12 mouse cellular contexts compared by ENCODE assay signal in the genomic region with DNA sequence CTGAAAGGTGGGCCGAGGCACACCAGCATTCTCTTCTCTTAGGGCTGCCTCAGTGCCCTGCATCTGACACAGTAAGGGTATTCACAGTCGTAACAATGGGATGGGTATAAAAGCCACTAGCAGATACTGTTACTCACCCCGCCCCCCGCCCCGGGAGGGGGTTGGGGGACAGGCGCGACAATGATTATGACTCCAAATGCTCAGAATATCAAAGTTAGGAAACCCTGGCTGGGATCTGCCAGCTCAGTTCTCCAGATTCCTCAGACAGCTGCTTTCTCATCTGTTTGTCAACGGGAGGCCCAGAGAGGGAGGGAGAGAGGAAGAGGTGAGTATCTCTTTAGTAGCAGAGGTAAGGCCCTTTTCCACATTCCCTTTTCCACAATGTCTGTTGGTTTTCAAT. TPM values are rescaled to one million over a fixed set of nuclear protein-coding genes. Genes with fewer than 3 reads are reported as not detected.
DNase-seq lines count a peak whose midpoint lies in the region; ATAC-seq and TF ChIP-seq lines count a peak whose summit lies in the region.
"Had no signal": no experiment of that assay in that cellular context is flagged by ENCODE, and none has a peak within 500 bp of the region (broad histone marks: within the 10 kb centered on the region; RNA-seq: fewer than 3 reads in every experiment).

No protein-coding gene starts in this region.

- no peak for ATAC-seq in heart, embryonic 15.5 days (replicated peaks; ENCODE audit: insufficient number of reproducible peaks, insufficient read depth, low FRiP score, low read depth)
- ATAC-seq in activated CD4-positive, CD25-positive, alpha-beta regulatory T cell, adult 4 months = no peak
- ATAC-seq in forebrain, embryonic 14.5 days = no peak

- H3K9ac ChIP-seq in heart, embryonic 15.5 days = no peak overlapping the region
- no peak overlapping the region for H3K9ac ChIP-seq in forebrain, embryonic 14.5 days (ENCODE audit: low read length)

- 66% methylated on average over 8 of the region's 8 CpGs for WGBS in heart, embryonic 15.5 days
- WGBS in heart, embryonic 10.5 days = 66% methylated on average over 8 of the region's 8 CpGs
- WGBS in forebrain, embryonic 14.5 days = 77% methylated on average over 8 of the region's 8 CpGs

- DNase-seq in heart, embryonic 10.5 days (ENCODE audit: low spot score) = no peak
- DNase-seq in left cerebral cortex, adult 2 months (ENCODE audit: extremely low spot score in 1 of 2, low spot score in 2 of 2) = no peak
- no peak for DNase-seq in left cerebral cortex, adult 11 months (ENCODE audit: low spot score)
- DNase-seq in A20 (ENCODE audit: low read depth, low spot score) = peak; percentile 5
- DNase-seq in brain, adult 2 months (ENCODE audit: low read depth, low spot score) = peak; percentile 29
- DNase-seq in forebrain, embryonic 14.5 days (ENCODE audit: low spot score) = no peak
- DNase-seq: cerebellum, adult 8-10 months; kidney, adult 8-10 months; liver had no signal

- H3K4me2 ChIP-seq in heart, embryonic 15.5 days = no peak overlapping the region
- H3K4me2 ChIP-seq in forebrain, embryonic 14.5 days (ENCODE audit: low read length) = no peak overlapping the region

- peaks cover 41% of the 10 kb centered on the region for H3K4me1 ChIP-seq in heart, embryonic 15.5 days (replicated peaks)
- H3K4me1 ChIP-seq in heart, embryonic 10.5 days = peaks cover 30% of the 10 kb centered on the region
- no peaks in the 10 kb centered on the region for H3K4me1 ChIP-seq in forebrain, embryonic 14.5 days (ENCODE audit: control insufficient read depth, insufficient read depth, low read length)

- TF ChIP-seq CTCF in left cerebral cortex, adult 2 months (IDR thresholded peaks at IDR 0.05) = no peak

- 0 out of 2 replicates have a peak overlapping the region, but pooled peaks have one; percentile 11 for H3K27ac ChIP-seq in heart, embryonic 15.5 days
- H3K27ac ChIP-seq in heart, embryonic 10.5 days = no peak overlapping the region
- H3K27ac ChIP-seq in left cerebral cortex, adult 2 months = peak overlapping the region; percentile 12; the same call in 1 of the 2 replicates
- no peak overlapping the region for H3K27ac ChIP-seq in forebrain, embryonic 14.5 days (ENCODE audit: low read depth, low read length)
- H3K27ac ChIP-seq: hindbrain, embryonic 10.5 days had no signal

- H3K9me3 ChIP-seq in heart, embryonic 15.5 days (replicated peaks) = no peaks in the 10 kb centered on the region
- H3K9me3 ChIP-seq in heart, embryonic 10.5 days = no peaks in the 10 kb centered on the region
- no peaks in the 10 kb centered on the region for H3K9me3 ChIP-seq in forebrain, embryonic 14.5 days (replicated peaks; ENCODE audit: control insufficient read depth, low read length)
- H3K9me3 ChIP-seq: hindbrain, embryonic 10.5 days had no signal

- H3K4me3 ChIP-seq in heart, embryonic 15.5 days = no peak overlapping the region
- H3K4me3 ChIP-seq in heart, embryonic 10.5 days = no peak overlapping the region
- no peak overlapping the region for H3K4me3 ChIP-seq in left cerebral cortex, adult 2 months
- H3K4me3 ChIP-seq in forebrain, embryonic 14.5 days (ENCODE audit: low read depth, low read length) = no peak overlapping the region
- H3K4me3 ChIP-seq: hindbrain, embryonic 10.5 days had no signal

- H3K36me3 ChIP-seq in heart, embryonic 15.5 days = no peaks in the 10 kb centered on the region
- no peaks in the 10 kb centered on the region for H3K36me3 ChIP-seq in heart, embryonic 10.5 days
- no peaks in the 10 kb centered on the region for H3K36me3 ChIP-seq in forebrain, embryonic 14.5 days (ENCODE audit: control insufficient read depth, insufficient read depth, low read length)

- H3K27me3 ChIP-seq in heart, embryonic 15.5 days = no peaks in the 10 kb centered on the region
- no peaks in the 10 kb centered on the region for H3K27me3 ChIP-seq in heart, embryonic 10.5 days (ENCODE audit: insufficient read depth, poor library complexity, severe bottlenecking)
- H3K27me3 ChIP-seq in forebrain, embryonic 14.5 days (replicated peaks; ENCODE audit: control insufficient read depth, insufficient read depth, low read length) = no peaks in the 10 kb centered on the region

- intact Hi-C loops in left cerebral cortex, adult 2 months (cut with DNase I) = no loop called here

RNA-seq across cellular contexts. Expression of a gene that starts 30.2 kb away (rescaled TPM):
- 40.7 and 41.0 TPM in 2 replicates for polyA plus RNA-seq in heart, embryonic 15.5 days (2015; fragmentation: Nextera tagmentation; extraction: Ambion mirVana)
- 37.4 and 37.7 TPM in 2 replicates for polyA plus RNA-seq in heart, embryonic 10.5 days (2016; fragmentation: Nextera tagmentation; extraction: Ambion mirVana)
- total RNA-seq in left cerebral cortex, adult 2 months (2021) = 10 to 100 TPM; 66.0 to 72.0 TPM
- polyA plus RNA-seq in activated CD4-positive, CD25-positive, alpha-beta regulatory T cell, adult 4 months (2017; shearing (Covaris generic)) = 10 to 100 TPM; 10.1 to 12.0 TPM
- polyA plus RNA-seq in forebrain, embryonic 14.5 days (2014; fragmentation: Nextera tagmentation; extraction: Ambion mirVana) = 33.4 and 34.1 TPM in 2 replicates

Comparison
In these comparisons a context has a peak if more than half of its experiments do, and no peak if none do; other contexts are left out.
1. H3K27ac ChIP-seq: peak in heart, embryonic 15.5 days (single experiment) and left cerebral cortex, adult 2 months (single experiment); none in heart, embryonic 10.5 days (single experiment) and forebrain, embryonic 14.5 days (single experiment).
2. DNase-seq: peak in A20 (single experiment) and brain, adult 2 months (single experiment); none in heart, embryonic 10.5 days (single experiment), left cerebral cortex, adult 2 months (0 of 2), left cerebral cortex, adult 11 months (single experiment) and forebrain, embryonic 14.5 days (single experiment).